Mouse (Mus musculus): Measurements from ENCODE around the gene Etv5.

Gene Etv5

GRCm38 (mm10) chr16:22341236-22341671 lies 98.3 kb downstream of the Etv5 start:
- DNase-seq (ENCODE audit: low spot score): peak; percentile 21

DNA sequence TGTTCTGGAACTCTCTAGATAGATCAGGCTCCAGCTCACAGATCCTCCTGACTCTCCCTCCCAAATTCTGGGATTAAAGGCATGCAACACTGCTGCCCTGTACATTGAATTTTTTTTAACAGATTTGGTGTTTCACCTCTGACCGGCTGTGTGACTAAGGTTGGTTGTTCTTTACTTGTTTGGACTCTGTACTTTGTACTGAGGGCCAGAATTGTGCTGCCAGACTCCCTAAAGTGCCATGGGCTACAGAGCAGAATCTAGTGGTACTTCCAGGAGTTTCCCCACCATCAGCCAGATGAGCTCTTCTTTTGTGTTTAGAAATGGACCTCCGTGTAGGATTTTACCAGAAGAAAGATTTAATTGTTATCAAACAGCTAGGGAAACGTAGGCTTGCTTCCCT lies 103.7 kb downstream of the Etv5 start:
- no peak for DNase-seq (ENCODE audit: low spot score)
